Comparison of ENCODE assay signal across 22 mouse cellular contexts in the genomic region with DNA sequence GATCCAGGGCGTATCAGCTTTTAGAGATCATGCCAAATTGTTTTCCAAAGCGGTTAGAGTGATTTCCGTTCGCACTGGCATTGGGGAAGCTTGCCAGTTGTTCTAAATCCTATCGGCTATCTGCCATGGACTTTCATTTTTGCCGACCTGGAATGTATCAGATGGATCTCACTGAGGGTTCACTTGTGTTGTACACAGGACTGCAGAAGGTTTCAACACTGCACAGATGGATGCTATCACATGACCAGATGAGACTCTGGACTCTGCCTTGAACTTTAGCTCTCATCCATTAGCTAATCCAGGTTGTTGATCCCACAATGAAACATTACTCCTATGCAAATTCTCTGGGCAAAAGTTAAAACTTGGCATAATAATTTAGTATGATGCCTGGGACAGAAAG. TPM values are rescaled to one million over a fixed set of nuclear protein-coding genes. Genes with fewer than 3 reads are reported as not detected.
A peak's percentile ranks its signal among the peaks of the same experiment; 100 is the strongest.
DNase-seq lines count a peak whose midpoint lies in the region; ATAC-seq and TF ChIP-seq lines count a peak whose summit lies in the region.
"Had no signal": no experiment of that assay in that cellular context is flagged by ENCODE, and none has a peak within 500 bp of the region (broad histone marks: within the 10 kb centered on the region; RNA-seq: fewer than 3 reads in every experiment).

No protein-coding gene starts in this region.

- TF ChIP-seq CTCF in liver, postnatal 0 days (IDR thresholded peaks at IDR 0.05; ENCODE audit: low read depth) = no peak

- no peak overlapping the region for H3K9ac ChIP-seq in kidney, embryonic 16.5 days (replicated peaks; ENCODE audit: low read length)
- no peak overlapping the region for H3K9ac ChIP-seq in liver, postnatal 0 days (replicated peaks)
- H3K9ac ChIP-seq in heart, embryonic 12.5 days = no peak overlapping the region
- H3K9ac ChIP-seq: forebrain, embryonic 13.5 days; heart, embryonic 15.5 days; hindbrain, embryonic 13.5 days; liver, embryonic 13.5 days; lung, embryonic 14.5 days had no signal

- H3K4me3 ChIP-seq in kidney, embryonic 16.5 days (ENCODE audit: low read length) = no peak overlapping the region
- H3K4me3 ChIP-seq in liver, postnatal 0 days (ENCODE audit: low read depth, low read length) = no peak overlapping the region
- H3K4me3 ChIP-seq in heart, embryonic 12.5 days = no peak overlapping the region
- H3K4me3 ChIP-seq: forebrain, embryonic 13.5 days; heart, embryonic 15.5 days; hindbrain, embryonic 13.5 days; liver, embryonic 13.5 days had no signal

- peaks cover 11% of the 10 kb centered on the region for H3K4me1 ChIP-seq in kidney, embryonic 16.5 days (ENCODE audit: insufficient read depth, low read length)
- H3K4me1 ChIP-seq in liver, postnatal 0 days (ENCODE audit: insufficient read depth) = peaks cover 13% of the 10 kb centered on the region
- peaks cover 11% of the 10 kb centered on the region for H3K4me1 ChIP-seq in heart, embryonic 12.5 days (replicated peaks)

- TF ChIP-seq EP300 in liver, postnatal 0 days (IDR thresholded peaks at IDR 0.05; ENCODE audit: low read depth) = peak; percentile 60; the same call in 1 of the 2 replicates

- H3K27ac ChIP-seq in kidney, embryonic 16.5 days (ENCODE audit: low read length) = no peak overlapping the region
- peak overlapping the region; percentile 84 for H3K27ac ChIP-seq in liver, postnatal 0 days (ENCODE audit: low read depth)
- no peak overlapping the region for H3K27ac ChIP-seq in heart, embryonic 12.5 days (ENCODE audit: poor library complexity, severe bottlenecking)
- H3K27ac ChIP-seq: forebrain, embryonic 13.5 days; heart, embryonic 15.5 days; hindbrain, embryonic 13.5 days; liver, embryonic 13.5 days had no signal

- H3K36me3 ChIP-seq in kidney, embryonic 16.5 days (ENCODE audit: insufficient read depth, low read length) = 0 out of 2 replicates have a peak, but pooled peaks cover 1% of the 10 kb centered on the region
- H3K36me3 ChIP-seq in liver, postnatal 0 days (replicated peaks; ENCODE audit: insufficient read depth, low read length) = 0 out of 2 replicates have a peak, but pooled peaks cover 4% of the 10 kb centered on the region
- peaks cover 4% of the 10 kb centered on the region; the same call in 1 of the 2 replicates for H3K36me3 ChIP-seq in heart, embryonic 12.5 days
- H3K36me3 ChIP-seq: heart, embryonic 15.5 days had no signal

- 83% methylated on average over 6 of the region's 6 CpGs for WGBS in kidney, embryonic 16.5 days
- 73% methylated on average over 6 of the region's 6 CpGs for WGBS in liver, postnatal 0 days (ENCODE audit: insufficient replicate concordance)
- WGBS in heart, embryonic 12.5 days = 81% methylated on average over 6 of the region's 6 CpGs

- peak; percentile 56 for DNase-seq in kidney, adult 18-20 months
- DNase-seq in liver, postnatal 0 days = peak; percentile 28
- DNase-seq in liver = no peak
- DNase-seq in kidney, postnatal 14 days = peak; percentile 69
- DNase-seq in urinary bladder, adult 18-20 months (ENCODE audit: low spot score in 2 of 2) = no peak
- DNase-seq in c-Kit-positive CD71-positive TER-119-positive erythroid progenitor cells, embryonic 14.5 days (ENCODE audit: low spot score) = no peak
- DNase-seq: adrenal gland, adult 2 months; cerebellum, adult 8-10 months; cerebellum, postnatal 36 days; gastrocnemius, postnatal 10 days; heart, postnatal 4 days; layer of hippocampus, adult 9-11 months; liver, embryonic 13.5 days; lung, embryonic 14.5 days; lung, postnatal 14 days; midbrain, embryonic 14.5 days; thymus, postnatal 4 days had no signal

- H3K27me3 ChIP-seq in kidney, embryonic 16.5 days (ENCODE audit: insufficient read depth, low read length) = no peaks in the 10 kb centered on the region
- H3K27me3 ChIP-seq in liver, postnatal 0 days (ENCODE audit: insufficient read depth, low read length) = no peaks in the 10 kb centered on the region
- H3K27me3 ChIP-seq in heart, embryonic 12.5 days (replicated peaks) = no peaks in the 10 kb centered on the region
- H3K27me3 ChIP-seq: forebrain, embryonic 13.5 days; heart, embryonic 15.5 days; hindbrain, embryonic 13.5 days; liver, embryonic 13.5 days had no signal

- H3K9me3 ChIP-seq in kidney, embryonic 16.5 days (ENCODE audit: low read length) = no peaks in the 10 kb centered on the region
- H3K9me3 ChIP-seq in liver, postnatal 0 days (ENCODE audit: low read length) = no peaks in the 10 kb centered on the region
- no peaks in the 10 kb centered on the region for H3K9me3 ChIP-seq in heart, embryonic 12.5 days (replicated peaks)
- H3K9me3 ChIP-seq: forebrain, embryonic 13.5 days; heart, embryonic 15.5 days; hindbrain, embryonic 13.5 days; liver, embryonic 13.5 days had no signal

- no peak overlapping the region for H3K4me2 ChIP-seq in kidney, embryonic 16.5 days (replicated peaks; ENCODE audit: low read depth, low read length)
- H3K4me2 ChIP-seq in liver, postnatal 0 days (ENCODE audit: low read depth, low read length) = no peak overlapping the region
- H3K4me2 ChIP-seq in heart, embryonic 12.5 days = no peak overlapping the region
- H3K4me2 ChIP-seq: forebrain, embryonic 13.5 days; heart, embryonic 15.5 days; hindbrain, embryonic 13.5 days; liver, embryonic 13.5 days; lung, embryonic 14.5 days had no signal

- no peak for ATAC-seq in kidney, embryonic 16.5 days (ENCODE audit: low FRiP score, low TSS enrichment)
- peak; percentile 84 for ATAC-seq in liver, postnatal 0 days
- no peak for ATAC-seq in heart, embryonic 12.5 days (ENCODE audit: insufficient number of reproducible peaks, low FRiP score)
- ATAC-seq: forebrain, embryonic 13.5 days had no signal

RNA-seq across cellular contexts. Expression of gene Szt2, which starts 52.3 kb away (rescaled TPM):
- polyA plus RNA-seq in kidney, embryonic 16.5 days (2015; fragmentation: Nextera tagmentation; extraction: Ambion mirVana) = 7.7 and 8.1 TPM in 2 replicates
- polyA plus RNA-seq in liver, postnatal 0 days (2015; fragmentation: Nextera tagmentation; extraction: Ambion mirVana) = 1.2 and 1.9 TPM in 2 replicates
- polyA plus RNA-seq in heart, embryonic 12.5 days (2016; fragmentation: Nextera tagmentation; extraction: Ambion mirVana) = 6.7 and 8.5 TPM in 2 replicates

RNA-seq across cellular contexts. Expression of gene Med8, which starts 52.4 kb away (rescaled TPM):
- polyA plus RNA-seq in kidney, embryonic 16.5 days (2015; fragmentation: Nextera tagmentation; extraction: Ambion mirVana) = 94.7 and 102 TPM in 2 replicates
- 55.2 and 59.7 TPM in 2 replicates for polyA plus RNA-seq in liver, postnatal 0 days (2015; fragmentation: Nextera tagmentation; extraction: Ambion mirVana)
- 79.7 and 81.3 TPM in 2 replicates for polyA plus RNA-seq in heart, embryonic 12.5 days (2016; fragmentation: Nextera tagmentation; extraction: Ambion mirVana)

Comparison
In these comparisons a context has a peak if more than half of its experiments do, and no peak if none do; other contexts are left out.
1. DNase-seq: peak in kidney, adult 18-20 months (single experiment), liver, postnatal 0 days (single experiment) and kidney, postnatal 14 days (single experiment); none in liver (single experiment), urinary bladder, adult 18-20 months (0 of 2) and c-Kit-positive CD71-positive TER-119-positive erythroid progenitor cells, embryonic 14.5 days (single experiment).